Mouse (Mus musculus): ENCODE measurements around the gene Rnase4. TPM values are rescaled to one million over a fixed set of nuclear protein-coding genes. Genes with fewer than 3 reads are reported as not detected.

The Rnase4 gene
- 116 and 134 TPM in 2 replicates for polyA plus RNA-seq (2011; ENCODE audit: insufficient read length, low read depth, missing spikeins)

GRCm38 (mm10) chr14:51090921-51091900, at the start of gene Rnase4, which contains the start of gene Ang:
Gene Rnase4 (plus strand): TSS chr14:51091077.
Gene Ang (plus strand): TSS chr14:51091150.
- Histone ChIP-seq H3K4me1 (ENCODE audit: control insufficient read depth, insufficient read depth, low read length) (peaks cover 5% of the 10 kb centered on the region; the same call in 1 of the 2 replicates), H3K27ac (ENCODE audit: insufficient read depth, low read length) (peak within 1 kb of the TSS; percentile 83), H3K4me3 (ENCODE audit: insufficient read depth, low read length) (peak within 1 kb of the TSS; percentile 82)
- TF ChIP-seq POLR2A (IDR thresholded peaks at IDR 0.05; ENCODE audit: low read depth, low read length), result peak; percentile 64
- TF ChIP-seq CTCF (IDR thresholded peaks at IDR 0.05; ENCODE audit: borderline replicate concordance, insufficient read depth, low read length), result no peak

GRCm38 (mm10) chr14:51041769-51042168, 49.1 kb upstream of the Rnase4 start, which contains the start of gene Rnase9:
Gene Rnase9 (minus strand): TSS chr14:51041869.
- no peak within 1 kb of the TSS for H3K4me3 ChIP-seq (ENCODE audit: insufficient read depth, low read length)
- TF ChIP-seq CTCF (IDR thresholded peaks at IDR 0.05; ENCODE audit: borderline replicate concordance, insufficient read depth, low read length) (no peak), POLR2A (IDR thresholded peaks at IDR 0.05; ENCODE audit: low read depth, low read length) (no peak)
- H3K4me1 ChIP-seq (ENCODE audit: control insufficient read depth, insufficient read depth, low read length), result no peaks in the 10 kb centered on the region
- H3K27ac ChIP-seq (ENCODE audit: insufficient read depth, low read length), result no peak within 1 kb of the TSS

GRCm38 (mm10) chr14:51047846-51048245, 43.0 kb upstream of the Rnase4 start:
- H3K27ac ChIP-seq (ENCODE audit: insufficient read depth, low read length), result no peak overlapping the region
- H3K4me3 ChIP-seq (ENCODE audit: insufficient read depth, low read length), result no peak overlapping the region
- no peaks in the 10 kb centered on the region for H3K4me1 ChIP-seq (ENCODE audit: control insufficient read depth, insufficient read depth, low read length)
- TF ChIP-seq POLR2A (IDR thresholded peaks at IDR 0.05; ENCODE audit: low read depth, low read length) (no peak), CTCF (IDR thresholded peaks at IDR 0.05; ENCODE audit: borderline replicate concordance, insufficient read depth, low read length) (no peak)

GRCm38 (mm10) chr14:51050063-51050462, 40.8 kb upstream of the Rnase4 start, which contains the start of gene Rnase11:
Gene Rnase11 (minus strand): TSS chr14:51050163.
- no peak within 1 kb of the TSS for H3K27ac ChIP-seq (ENCODE audit: insufficient read depth, low read length)
- no peak within 1 kb of the TSS for H3K4me3 ChIP-seq (ENCODE audit: insufficient read depth, low read length)
- no peaks in the 10 kb centered on the region for H3K4me1 ChIP-seq (ENCODE audit: control insufficient read depth, insufficient read depth, low read length)
- TF ChIP-seq CTCF (IDR thresholded peaks at IDR 0.05; ENCODE audit: borderline replicate concordance, insufficient read depth, low read length) (no peak), POLR2A (IDR thresholded peaks at IDR 0.05; ENCODE audit: low read depth, low read length) (no peak)

GRCm38 (mm10) chr14:51051941-51052340, 38.9 kb upstream of the Rnase4 start:
- no peak overlapping the region for H3K27ac ChIP-seq (ENCODE audit: insufficient read depth, low read length)
- no peaks in the 10 kb centered on the region for H3K4me1 ChIP-seq (ENCODE audit: control insufficient read depth, insufficient read depth, low read length)
- no peak overlapping the region for H3K4me3 ChIP-seq (ENCODE audit: insufficient read depth, low read length)
- TF ChIP-seq CTCF (IDR thresholded peaks at IDR 0.05; ENCODE audit: borderline replicate concordance, insufficient read depth, low read length) (no peak), POLR2A (IDR thresholded peaks at IDR 0.05; ENCODE audit: low read depth, low read length) (no peak)

- Histone ChIP-seq H3K4me1 (ENCODE audit: control insufficient read depth, insufficient read depth, low read length) (no peaks in the 10 kb centered on the region), H3K27ac (ENCODE audit: insufficient read depth, low read length) (no peak overlapping the region), H3K4me3 (ENCODE audit: insufficient read depth, low read length) (no peak overlapping the region)
- TF ChIP-seq CTCF (IDR thresholded peaks at IDR 0.05; ENCODE audit: borderline replicate concordance, insufficient read depth, low read length), result no peak
- TF ChIP-seq POLR2A (IDR thresholded peaks at IDR 0.05; ENCODE audit: low read depth, low read length), result no peak
These were observed 37.7 kb upstream of the Rnase4 start for GRCm38 (mm10) chr14:51053176-51053575.

GRCm38 (mm10) chr14:51054243-51055237, 36.3 kb upstream of the Rnase4 start:
- no peak for TF ChIP-seq CTCF (IDR thresholded peaks at IDR 0.05; ENCODE audit: borderline replicate concordance, insufficient read depth, low read length)
- TF ChIP-seq POLR2A (IDR thresholded peaks at IDR 0.05; ENCODE audit: low read depth, low read length), result no peak
- no peak overlapping the region for H3K27ac ChIP-seq (ENCODE audit: insufficient read depth, low read length)
- no peaks in the 10 kb centered on the region for H3K4me1 ChIP-seq (ENCODE audit: control insufficient read depth, insufficient read depth, low read length)
- H3K4me3 ChIP-seq (ENCODE audit: insufficient read depth, low read length), result no peak overlapping the region

GRCm38 (mm10) chr14:51057401-51057831, 33.5 kb upstream of the Rnase4 start, which contains the start of gene Rnase12:
Gene Rnase12 (minus strand): TSS chr14:51057661.
- Histone ChIP-seq H3K4me3 (ENCODE audit: insufficient read depth, low read length) (no peak within 1 kb of the TSS), H3K4me1 (ENCODE audit: control insufficient read depth, insufficient read depth, low read length) (no peaks in the 10 kb centered on the region), H3K27ac (ENCODE audit: insufficient read depth, low read length) (no peak within 1 kb of the TSS)
- no peak for TF ChIP-seq CTCF (IDR thresholded peaks at IDR 0.05; ENCODE audit: borderline replicate concordance, insufficient read depth, low read length)
- TF ChIP-seq POLR2A (IDR thresholded peaks at IDR 0.05; ENCODE audit: low read depth, low read length), result no peak

- Histone ChIP-seq H3K27ac (ENCODE audit: insufficient read depth, low read length) (no peak overlapping the region), H3K4me1 (ENCODE audit: control insufficient read depth, insufficient read depth, low read length) (no peaks in the 10 kb centered on the region), H3K4me3 (ENCODE audit: insufficient read depth, low read length) (no peak overlapping the region)
- TF ChIP-seq CTCF (IDR thresholded peaks at IDR 0.05; ENCODE audit: borderline replicate concordance, insufficient read depth, low read length) (no peak), POLR2A (IDR thresholded peaks at IDR 0.05; ENCODE audit: low read depth, low read length) (no peak)
These were observed 30.1 kb upstream of the Rnase4 start for GRCm38 (mm10) chr14:51060761-51061160.
